Mouse (Mus musculus) stomach, embryonic 14.5 days (tissue): Measurements from ENCODE around the gene Tm4sf4. TPM values are rescaled to one million over a fixed set of nuclear protein-coding genes. Genes with fewer than 3 reads are reported as not detected.

ENCODE experiments used
- ATAC-seq: fragments of 200-750 bp; cut with Nextera tagmentation; 2 replicates; pipeline ENCODE4 v1.8.0; 2017; ENCODE audit warnings: low read depth, moderate TSS enrichment; ENCODE audit not compliant: insufficient number of reproducible peaks, insufficient read depth, low FRiP score
- H3K27ac ChIP-seq: fragments of 300-500 bp; sonication (generic); 2 replicates; pipeline ENCODE4 v1.5.1; 2014; ENCODE audit warnings: mild to moderate bottlenecking, low read length, moderate library complexity, mixed read lengths
- H3K27me3 ChIP-seq: fragments of 300-500 bp; sonication (generic); 2 replicates; pipeline ENCODE4 v1.6.1; 2014; ENCODE audit warnings: low read length, control low read depth, mixed read lengths; ENCODE audit not compliant: control insufficient read depth, insufficient read depth
- H3K36me3 ChIP-seq: fragments of 300-500 bp; sonication (generic); 2 replicates; pipeline ENCODE4 v1.6.1; 2014; ENCODE audit warnings: mild to moderate bottlenecking, control low read depth, low read length, moderate library complexity, mixed read lengths; ENCODE audit not compliant: control insufficient read depth, insufficient read depth
- H3K4me1 ChIP-seq: fragments of 300-500 bp; sonication (generic); 2 replicates; pipeline ENCODE4 v1.6.1; 2014; ENCODE audit warnings: low read length, control low read depth, mixed read lengths; ENCODE audit not compliant: control insufficient read depth, insufficient read depth
- H3K4me2 ChIP-seq: fragments of 300-500 bp; sonication (generic); replicated peaks from 2 replicates; pipeline ENCODE4 v1.6.1; 2014; ENCODE audit warnings: low read depth, low read length, control low read depth
- H3K4me3 ChIP-seq: fragments of 300-500 bp; sonication (generic); 2 replicates; pipeline ENCODE4 v1.5.1; 2014; ENCODE audit warnings: low read depth, low read length, control low read depth
- H3K9ac ChIP-seq: fragments of 300-500 bp; sonication (generic); replicated peaks from 2 replicates; pipeline ENCODE4 v1.6.1; 2014; ENCODE audit warnings: low read depth, mild to moderate bottlenecking, control low read depth, low read length, moderate library complexity, mixed read lengths
- H3K9me3 ChIP-seq: fragments of 300-500 bp; sonication (generic); 2 replicates; pipeline ENCODE4 v1.6.1; 2016; ENCODE audit warnings: low read depth, low read length, control low read depth; ENCODE audit not compliant: control insufficient read depth
- WGBS: fragments of 180-500 bp; shearing (Covaris S2); extraction: QIAGEN DNeasy Blood & Tissue Kit; methylation state at CpG from one replicate; pipeline ENCODE4 v1.1.7; 2014; 5-methylcytosine and 5-hydroxymethylcytosine counted together
- polyA plus RNA-seq: library from polyadenylated mRNA; unstranded; fragments of >200 nt; fragmentation: Nextera tagmentation; extraction: Ambion mirVana; gene quantifications from 2 replicates; pipeline ENCODE4 v1.2.1, GENCODE M21; 2014

Tm4sf4 gene
- polyA plus RNA-seq, 1 experiment from 2014 or later: 2.2 TPM

DNA sequence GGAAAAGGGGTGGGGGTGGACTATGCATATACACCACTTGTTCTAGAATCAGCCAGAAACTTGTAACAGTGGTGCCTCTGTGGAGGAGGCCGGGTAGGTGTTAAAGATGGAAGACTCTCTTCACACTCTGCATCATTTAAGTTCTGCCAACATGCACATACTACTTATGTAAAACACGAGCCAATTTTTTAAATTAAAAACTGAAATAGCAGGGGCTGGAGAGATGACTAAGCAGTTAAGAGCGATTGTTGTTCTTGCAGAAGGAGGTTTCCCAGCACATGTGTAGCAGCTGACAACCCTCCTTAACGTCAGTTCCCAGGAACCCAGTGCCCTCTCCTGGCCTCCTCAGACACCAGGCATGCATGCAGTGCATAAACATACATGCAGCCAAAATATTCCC, 55.5 kb downstream of the Tm4sf4 start:
- Histone ChIP-seq H3K4me1 (0 out of 2 replicates have a peak, but pooled peaks cover 3% of the 10 kb centered on the region), H3K9ac (no peak overlapping the region), H3K9me3 (no peaks in the 10 kb centered on the region), H3K36me3 (0 out of 2 replicates have a peak, but pooled peaks cover 4% of the 10 kb centered on the region), H3K27me3 (no peaks in the 10 kb centered on the region), H3K4me3 (no peak overlapping the region), H3K4me2 (no peak overlapping the region), H3K27ac (no peak overlapping the region)
- 65% methylated on average over 4 of the region's 4 CpGs for WGBS
- no peak for ATAC-seq

DNA sequence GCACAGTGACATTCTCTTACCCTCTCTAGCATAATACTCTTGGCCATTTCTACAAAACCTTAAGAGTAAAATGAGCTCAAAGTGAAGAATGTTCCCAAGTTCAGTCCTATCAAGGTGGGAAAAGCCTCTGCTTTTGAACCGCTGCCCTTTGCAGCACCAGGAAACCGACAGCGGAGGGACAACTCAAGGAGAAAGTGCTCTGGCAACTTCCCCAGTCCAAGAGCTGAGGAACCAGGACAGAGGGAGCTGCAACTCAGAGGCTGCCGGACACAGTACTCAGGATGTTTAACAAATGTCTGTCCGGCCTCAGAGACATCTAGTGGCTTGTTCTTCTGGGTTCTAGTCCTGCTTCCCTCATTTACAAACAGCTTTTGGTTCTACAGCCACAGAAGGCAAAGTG, 56.9 kb downstream of the Tm4sf4 start:
- Histone ChIP-seq H3K9ac (no peak overlapping the region), H3K36me3 (0 out of 2 replicates have a peak, but pooled peaks cover 4% of the 10 kb centered on the region), H3K27ac (no peak overlapping the region), H3K9me3 (no peaks in the 10 kb centered on the region), H3K4me3 (no peak overlapping the region), H3K4me2 (no peak overlapping the region), H3K27me3 (no peaks in the 10 kb centered on the region), H3K4me1 (0 out of 2 replicates have a peak, but pooled peaks cover 4% of the 10 kb centered on the region)
- WGBS: 81% methylated on average over 5 of the region's 5 CpGs
- no peak for ATAC-seq

DNA sequence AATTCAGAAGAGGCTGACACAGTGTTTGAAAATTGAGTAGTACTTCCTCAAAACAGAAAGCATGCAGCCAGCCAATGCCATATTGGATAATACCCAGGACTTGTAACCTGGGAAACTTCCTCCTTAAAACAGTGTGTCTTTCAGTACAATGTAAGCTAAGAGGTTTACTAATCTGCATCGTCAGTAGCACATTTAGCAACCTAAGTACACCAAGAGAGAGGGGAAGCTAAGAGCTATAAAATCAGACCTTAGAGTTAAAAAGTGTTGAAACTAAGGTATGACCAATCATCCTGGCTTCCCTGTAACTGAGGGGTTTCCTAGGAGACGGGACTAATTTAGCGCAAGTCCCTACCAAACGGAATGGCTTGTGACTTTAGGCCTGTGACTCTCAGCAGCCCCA, 61.0 kb downstream of the Tm4sf4 start:
- H3K9me3 ChIP-seq: no peaks in the 10 kb centered on the region
- no peak overlapping the region for H3K4me3 ChIP-seq
- 86% methylated on average over 4 of the region's 4 CpGs for WGBS
- peaks cover 18% of the 10 kb centered on the region; the same call in 1 of the 2 replicates for H3K4me1 ChIP-seq
- no peak overlapping the region for H3K9ac ChIP-seq
- no peaks in the 10 kb centered on the region for H3K27me3 ChIP-seq
- H3K4me2 ChIP-seq: no peak overlapping the region
- no peak for ATAC-seq
- H3K27ac ChIP-seq: no peak overlapping the region
- no peaks in the 10 kb centered on the region for H3K36me3 ChIP-seq

DNA sequence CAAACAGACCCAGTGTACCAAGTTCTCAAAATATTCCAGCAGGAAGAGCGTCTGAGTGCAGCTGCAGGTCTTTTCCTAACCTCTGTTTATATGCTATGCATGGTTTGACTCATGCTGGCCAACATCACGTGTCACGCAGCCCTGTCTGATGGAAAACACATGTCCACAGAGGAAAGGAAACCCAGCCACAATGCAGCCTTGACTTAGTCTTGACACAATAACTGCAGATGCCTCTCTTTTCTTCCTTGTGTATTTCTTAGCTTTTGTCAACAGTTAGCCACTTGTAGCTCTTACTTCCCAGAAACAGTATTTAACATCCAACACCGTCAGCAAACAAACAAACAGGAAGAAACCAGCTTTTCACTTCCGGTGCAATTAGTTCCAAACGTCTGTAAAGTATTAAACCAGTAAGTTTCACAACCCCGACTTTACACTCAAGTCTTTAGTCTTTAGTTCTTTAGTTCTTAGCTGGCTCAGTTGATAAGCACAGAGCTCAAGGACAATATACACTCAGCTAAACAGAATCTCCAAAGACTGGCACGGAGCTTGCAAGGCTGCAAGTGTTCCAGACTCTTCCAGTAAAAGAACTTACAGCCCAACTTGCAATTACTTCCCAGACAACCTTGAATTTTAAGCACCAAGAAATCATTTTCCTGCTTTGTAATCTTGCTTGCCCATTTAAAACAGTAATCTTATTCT, 62.5 kb downstream of the Tm4sf4 start:
- no peak overlapping the region for H3K4me3 ChIP-seq
- peak overlapping the region; percentile 88 for H3K27ac ChIP-seq
- H3K9me3 ChIP-seq: no peaks in the 10 kb centered on the region
- H3K4me2 ChIP-seq: peak overlapping the region; percentile 10; the same call in 1 of the 2 replicates
- ATAC-seq: peak; percentile 92; the same call in 1 of the 2 replicates
- H3K36me3 ChIP-seq: no peaks in the 10 kb centered on the region
- H3K4me1 ChIP-seq: peaks cover 15% of the 10 kb centered on the region; the same call in 1 of the 2 replicates
- H3K27me3 ChIP-seq: no peaks in the 10 kb centered on the region
- no peak overlapping the region for H3K9ac ChIP-seq
- 33% methylated on average over 8 of the region's 8 CpGs for WGBS

Other genes with a start within 250 kb of the Tm4sf4 start
- 46.2 and 55.1 TPM in 2 replicates for gene Tm4sf1, start 123.3 kb upstream of the Tm4sf4 start, polyA plus RNA-seq
- gene Wwtr1, start 150.6 kb downstream of the Tm4sf4 start, polyA plus RNA-seq: 24.3 and 26.3 TPM in 2 replicates
- gene Commd2, start 226.4 kb downstream of the Tm4sf4 start, polyA plus RNA-seq: 89.5 and 93.2 TPM in 2 replicates